Mouse (Mus musculus): ENCODE measurements at regions not wholly inside any gene's neighbourhood (a gene's known extent, or its start where the extent isn't known, plus 50 kb on each side); places are given as distances from the start of the nearest gene placed in this dataset.

DNA sequence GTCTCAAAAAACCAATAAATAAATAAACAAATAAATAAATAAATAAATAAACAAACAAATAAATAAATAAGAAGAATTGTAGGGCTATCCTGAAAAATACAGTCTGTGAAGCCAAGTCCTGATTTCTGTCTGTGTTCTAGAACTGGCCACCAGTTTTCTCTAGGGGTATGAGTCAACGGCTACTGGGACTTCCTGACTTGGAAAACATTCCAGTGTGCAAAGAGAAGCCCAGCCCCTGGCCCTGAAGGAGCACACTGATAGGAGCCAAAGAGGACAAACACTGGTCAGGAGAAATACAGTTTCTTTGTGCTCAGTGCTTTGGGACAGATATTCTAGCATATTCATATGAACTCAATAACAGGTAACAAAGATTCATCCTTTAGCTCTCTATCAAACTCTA is 271.3 kb upstream of the Thbs1 start:
- no peak for TF ChIP-seq POLR2A (IDR thresholded peaks at IDR 0.05; ENCODE audit: borderline replicate concordance, low read depth, low read length)
- TF ChIP-seq CTCF (IDR thresholded peaks at IDR 0.05; ENCODE audit: low read depth, low read length) = no peak
